Mouse (Mus musculus) embryonic facial prominence, embryonic 11.5 days (tissue): ENCODE results near the gene Cdt1. TPM values are rescaled to one million over a fixed set of nuclear protein-coding genes. Genes with fewer than 3 reads are reported as not detected.

Experiments
- microRNA-seq: library from miRNA; unstranded; fragments of <30 nt; microRNA quantifications from one replicate; pipeline ENCODE4, GENCODE M21; 2016; ENCODE audit warnings: borderline number of aligned reads
- polyA plus RNA-seq: library from polyadenylated mRNA; unstranded; fragments of >200 nt; fragmentation: Nextera tagmentation; extraction: Ambion mirVana; gene quantifications from 2 replicates; pipeline ENCODE4 v1.2.1, GENCODE M21; 2014

Gene Cdt1
- polyA plus RNA-seq, 1 experiment from 2014 or later = 32.1 TPM

Small RNA genes within 50 kb of the gene (microRNA-seq; reads per million reads assigned to microRNA genes)
- not detected for gene Mir6396

Other genes starting within 250 kb of the Cdt1 start
- gene Trhr2, start 207.3 kb upstream of the Cdt1 start, polyA plus RNA-seq = not detected in 2 replicates
- 39.3 and 40.1 TPM in 2 replicates for gene Zc3h18, start 191.4 kb upstream of the Cdt1 start, polyA plus RNA-seq
- not detected in 2 replicates for gene Il17c, start 146.0 kb upstream of the Cdt1 start, polyA plus RNA-seq
- gene Cyba, start 135.1 kb upstream of the Cdt1 start, polyA plus RNA-seq = 62.2 and 63.5 TPM in 2 replicates
- 41.0 and 42.2 TPM in 2 replicates for gene Mvd, start 124.6 kb upstream of the Cdt1 start, polyA plus RNA-seq
- gene Snai3, start 107.3 kb upstream of the Cdt1 start, polyA plus RNA-seq = 0.17 and 0.34 TPM in 2 replicates
- 26.6 and 27.4 TPM in 2 replicates for gene Rnf166, start 92.0 kb upstream of the Cdt1 start, polyA plus RNA-seq
- 66.8 and 75.5 TPM in 2 replicates for gene Ctu2, start 91.9 kb upstream of the Cdt1 start, polyA plus RNA-seq
- gene Piezo1, start 16.7 kb upstream of the Cdt1 start, polyA plus RNA-seq = 3.4 and 5.9 TPM in 2 replicates
- gene Aprt, start 8.9 kb downstream of the Cdt1 start, polyA plus RNA-seq = 246 and 268 TPM in 2 replicates
- 4.3 and 6.6 TPM in 2 replicates for gene Galns, start 43.4 kb downstream of the Cdt1 start, polyA plus RNA-seq
- gene Trappc2l, start 43.6 kb downstream of the Cdt1 start, polyA plus RNA-seq = 38.1 and 43.6 TPM in 2 replicates
- not detected in 2 replicates for gene Pabpn1l, start 54.7 kb downstream of the Cdt1 start, polyA plus RNA-seq
- gene Cbfa2t3, start 131.1 kb downstream of the Cdt1 start, polyA plus RNA-seq = 1.9 and 2.1 TPM in 2 replicates
- gene Acsf3, start 207.5 kb downstream of the Cdt1 start, polyA plus RNA-seq = 14.2 and 14.6 TPM in 2 replicates